Mouse (Mus musculus): ENCODE measurements around the gene Il2ra.
"Not testable (repeated sequence)": the region's sequence is repeated elsewhere in the genome, so short reads cannot be mapped to it uniquely, and the experiment has no call there.

- not testable (repeated sequence) for TF ChIP-seq GATA1, TAL1 (IDR thresholded peaks at IDR 0.05; ENCODE audit: low read length)
These were observed 67.5 kb downstream of the Il2ra start for GRCm38 (mm10) chr2:11710101-11710500.
